Mouse (Mus musculus): ENCODE results near the gene Mid2. TPM values are rescaled to one million over a fixed set of nuclear protein-coding genes. Genes with fewer than 3 reads are reported as not detected.

Gene Mid2
- polyA plus RNA-seq (2012; rRNA removed), result 9.9 and 11.6 TPM in 2 replicates

DNA sequence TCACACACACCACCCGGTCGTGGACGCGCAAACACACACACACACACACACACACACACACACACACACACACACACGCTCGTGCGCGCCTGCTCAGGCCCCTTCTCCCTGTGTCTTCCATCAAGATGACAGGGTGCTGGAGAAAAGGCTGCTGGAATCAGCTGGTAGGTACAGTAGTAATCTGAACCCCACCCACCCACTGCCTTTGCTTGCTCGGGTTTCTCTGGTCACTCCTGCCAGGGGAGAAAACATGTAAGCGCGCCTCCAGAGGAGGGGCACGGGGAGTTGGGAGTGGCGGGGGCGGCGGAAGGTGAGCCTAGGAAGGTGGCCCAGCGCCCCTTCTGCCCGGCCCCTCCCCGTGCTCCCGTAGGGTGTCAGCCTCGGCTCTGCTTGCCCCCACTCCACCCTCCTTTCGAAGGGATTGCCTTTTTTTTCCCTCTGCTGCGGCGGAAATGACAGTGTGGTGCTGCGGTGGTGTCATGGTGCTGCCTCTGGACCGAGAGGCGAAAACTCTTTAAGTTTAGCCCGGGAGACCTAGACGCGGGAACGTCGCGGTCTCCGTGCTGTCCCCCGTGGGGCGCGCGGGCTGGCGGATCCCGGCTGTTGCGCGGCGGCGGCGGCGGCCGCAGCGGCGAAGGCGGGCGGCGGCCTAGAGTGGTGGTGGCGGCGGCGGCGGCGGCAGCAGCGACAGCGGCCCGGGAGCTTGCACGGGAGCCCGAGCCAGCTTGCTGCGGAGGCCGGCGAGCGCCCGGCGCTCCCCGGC is at the start of gene Mid2:
Gene Mid2 (plus strand): TSS at position 121 of the 763 bp plus-strand sequence.

DNA sequence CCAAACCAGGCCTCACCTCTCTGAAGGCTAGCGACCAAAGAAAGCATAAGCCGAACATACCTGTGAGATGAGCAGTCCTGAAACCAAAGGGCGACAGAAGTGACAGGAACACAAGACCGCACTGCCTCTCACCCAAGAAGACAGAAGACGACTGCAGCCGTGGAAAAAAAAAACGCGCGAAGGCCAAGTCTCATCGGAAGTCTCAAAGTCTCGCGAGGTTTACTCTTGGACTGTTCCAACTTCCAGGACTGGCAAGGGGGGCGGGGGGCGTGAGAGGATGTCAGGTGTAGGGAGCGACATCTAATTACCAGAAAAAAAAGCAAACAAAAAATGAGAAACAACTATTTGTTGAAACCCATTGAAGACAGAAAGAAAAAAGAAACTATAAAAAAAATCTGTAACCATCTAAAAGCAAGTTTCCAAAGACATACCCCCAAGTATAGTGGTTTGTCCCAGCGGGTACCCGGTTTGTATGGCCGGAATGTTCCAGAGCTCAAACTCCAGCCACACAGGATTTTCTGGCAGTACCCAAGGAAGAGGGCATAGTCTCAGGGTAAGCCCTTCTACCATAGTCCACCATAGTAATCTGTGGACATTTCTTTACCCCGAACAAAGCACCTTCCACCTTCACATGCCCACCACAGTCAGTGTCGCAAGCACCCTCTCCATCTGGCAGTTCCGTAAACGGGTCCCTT is 149.1 kb downstream of the Mid2 start, which contains the start of gene Tex13b:
Gene Tex13b (minus strand): TSS at position 122 of the 695 bp plus-strand sequence.

Other genes with a start within 250 kb of the Mid2 start
- gene Prps1, start 208.0 kb upstream of the Mid2 start, polyA plus RNA-seq (2012; rRNA removed), result 8.6 and 10.7 TPM in 2 replicates
- gene Tsc22d3, start 63.9 kb upstream of the Mid2 start, polyA plus RNA-seq (2012; rRNA removed), result 41.7 and 56.9 TPM in 2 replicates
- not detected in 2 replicates for gene Tex13b, start 148.8 kb downstream of the Mid2 start, polyA plus RNA-seq (2012; rRNA removed)
- gene Vsig1, start 243.0 kb downstream of the Mid2 start, polyA plus RNA-seq (2012; rRNA removed), result not detected in 2 replicates

Measured in ovary, adult 2 months (tissue).